Mouse (Mus musculus): ENCODE data around the gene Nkapl. TPM values are rescaled to one million over a fixed set of nuclear protein-coding genes. Genes with fewer than 3 reads are reported as not detected.

The Nkapl gene
- total RNA-seq, 2 experiments from 2014 or later = 0.44 to 0.52 TPM

DNA sequence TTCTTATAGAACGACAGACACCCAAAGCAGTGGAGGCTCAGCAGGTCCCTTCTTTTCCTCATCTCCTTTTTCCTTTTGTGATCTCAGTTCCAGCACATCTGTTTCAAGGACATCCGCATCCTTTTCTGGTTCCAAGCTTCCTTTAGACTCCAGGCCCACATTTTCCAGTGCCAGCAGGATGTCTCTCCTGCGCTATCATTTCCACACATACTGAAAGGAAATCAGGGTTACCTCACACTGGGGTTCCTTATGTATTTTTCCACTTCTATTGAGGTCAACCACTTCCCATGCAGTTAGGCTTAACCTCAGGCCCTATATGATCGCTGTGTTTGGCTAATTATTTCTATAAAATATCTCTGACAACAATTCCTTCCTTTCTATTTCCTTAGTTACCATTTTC is 32.8 kb downstream of the Nkapl start:
- no peak for DNase-seq

- DNase-seq = no peak
These were observed 40.7 kb downstream of the Nkapl start for GRCm38 (mm10) chr13:21427631-21428030.

GRCm38 (mm10) chr13:21423301-21423700 is 45.0 kb downstream of the Nkapl start:
- DNase-seq = no peak

GRCm38 (mm10) chr13:21418865-21419264 is 49.4 kb downstream of the Nkapl start:
- DNase-seq = no peak

DNA sequence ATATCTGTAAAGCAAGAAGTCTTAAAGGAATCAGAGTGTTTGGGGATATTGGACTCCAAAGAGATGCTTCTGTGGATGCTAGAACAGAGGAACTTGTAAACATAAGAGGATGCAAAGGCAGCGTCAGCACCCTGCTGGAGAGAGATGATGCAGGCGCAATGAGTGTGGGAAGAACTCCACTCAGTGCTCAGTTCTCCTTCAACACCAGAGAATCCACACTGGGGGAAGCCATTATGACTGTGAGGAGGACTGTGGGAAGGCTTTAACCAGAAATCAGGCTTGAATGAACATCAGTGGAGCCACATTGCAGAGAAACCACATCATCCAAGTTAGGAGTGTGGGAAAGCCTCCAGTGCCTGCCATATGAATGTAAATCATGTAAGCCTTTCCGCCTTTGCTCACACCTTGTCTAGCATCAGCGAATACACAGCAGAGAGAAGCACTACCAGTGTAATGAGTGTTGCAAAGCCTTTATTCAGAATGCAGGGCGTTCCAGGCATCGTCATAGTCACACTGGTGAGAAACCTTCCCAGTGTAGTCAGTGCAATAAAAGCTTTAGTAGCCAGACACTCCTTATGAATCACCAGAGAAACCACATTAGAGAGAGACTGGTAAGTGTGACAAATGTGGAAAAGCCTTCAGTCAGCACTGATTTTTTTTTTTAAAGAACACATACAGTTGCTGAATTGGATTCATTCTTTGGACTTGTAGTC is 50.9 kb downstream of the Nkapl start:
- no peak for DNase-seq

Small RNAs within 50 kb of the gene (microRNA-seq; reads per million reads assigned to microRNA genes)
- 0 reads per million in 2 experiments for gene Mir1896

Other genes with a start within 250 kb of the Nkapl start
- gene Gpx5, start 175.8 kb downstream of the Nkapl start, total RNA-seq (2021) = not detected
- not detected for gene Gpx6, start 156.4 kb downstream of the Nkapl start, total RNA-seq (2021)
- not detected for gene Olfr1367, start 121.6 kb downstream of the Nkapl start, total RNA-seq (2021)
- gene Zscan12, start 105.7 kb downstream of the Nkapl start, total RNA-seq (2021) = 1 to 10 TPM; 5.5 to 5.9 TPM
- 10 to 100 TPM; 28.5 to 31.4 TPM for gene Zkscan3, start 65.8 kb downstream of the Nkapl start, total RNA-seq (2021)
- under 1 TPM; 0.35 to 0.54 TPM for gene Pgbd1, start 27.5 kb downstream of the Nkapl start, total RNA-seq (2021)
- 10 to 100 TPM; 22.2 to 25.9 TPM for gene Zscan26, start 14.8 kb downstream of the Nkapl start, total RNA-seq (2021)
- gene Zkscan4, start 10.4 kb upstream of the Nkapl start, total RNA-seq (2021) = 1 to 10 TPM in 1 of 2 experiments, under 1 TPM in 1; 0.79 to 1.3 TPM
- not detected for gene Gm10065, start 10.9 kb upstream of the Nkapl start, total RNA-seq (2021)
- gene AK157302, start 26.7 kb upstream of the Nkapl start, total RNA-seq (2021) = 10 to 100 TPM; 25.7 to 26.8 TPM
- gene Gm11273, start 32.9 kb upstream of the Nkapl start, total RNA-seq (2021) = 100 to 1,000 TPM; 222 to 251 TPM
- 10 to 100 TPM in 1 of 2 experiments, 1 to 10 TPM in 1; 9.9 to 10.7 TPM for gene Zkscan8, start 62.6 kb upstream of the Nkapl start, total RNA-seq (2021)
- not detected for gene Olfr1366, start 74.3 kb upstream of the Nkapl start, total RNA-seq (2021)
- not detected for gene Olfr1535, start 91.4 kb upstream of the Nkapl start, total RNA-seq (2021)
- not detected for gene Olfr1364, start 113.2 kb upstream of the Nkapl start, total RNA-seq (2021)
- not detected for gene Olfr1362, start 145.5 kb upstream of the Nkapl start, total RNA-seq (2021)
- not detected for gene Olfr11, start 174.0 kb upstream of the Nkapl start, total RNA-seq (2021)
- gene Olfr1361, start 194.9 kb upstream of the Nkapl start, total RNA-seq (2021) = not detected
- not detected for gene Olfr1360, start 208.9 kb upstream of the Nkapl start, total RNA-seq (2021)
- not detected for gene Olfr1359, start 229.6 kb upstream of the Nkapl start, total RNA-seq (2021)
- gene Hist1h2bl, start 247.6 kb upstream of the Nkapl start, total RNA-seq (2021) = 10 to 100 TPM in 1 of 2 experiments, 1 to 10 TPM in 1; 7.7 to 11.5 TPM
- gene Hist1h2ai, start 247.9 kb upstream of the Nkapl start, total RNA-seq (2021) = 10 to 100 TPM in 1 of 2 experiments, 1 to 10 TPM in 1; 4.0 to 15.4 TPM
- gene Hist1h3h, start 249.2 kb upstream of the Nkapl start, total RNA-seq (2021) = 10 to 100 TPM; 11.0 to 14.3 TPM

All from heart, adult 18-20 months (tissue).